Mouse (Mus musculus) erythroblast, embryonic 14.5 days (primary cell): ENCODE data around the gene Tns3.

ENCODE experiments used
- GATA1 ChIP-seq: IDR thresholded peaks from 2 replicates; pipeline ENCODE4 v1.6.1; 2012; ENCODE audit warnings: low read length, inconsistent platforms, mixed read lengths
- TAL1 ChIP-seq: IDR thresholded peaks from 3 replicates; pipeline ENCODE4 v1.6.1; 2012; ENCODE audit warnings: low read length, inconsistent platforms, mixed read lengths

GRCm38 (mm10) chr11:8706246-8707041 lies 42.1 kb upstream of the Tns3 start:
- TF ChIP-seq GATA1 (no peak), TAL1 (no peak)
